Mouse (Mus musculus) embryonic fibroblast, embryonic 13.5 days (primary cell): ENCODE data around the gene Olfr1446.

Source experiments
- CTCF ChIP-seq: IDR thresholded peaks from 2 replicates; pipeline ENCODE4 v1.5.1; 2011; ENCODE audit warnings: mild to moderate bottlenecking, control low read depth, low read length, moderate library complexity, borderline replicate concordance; ENCODE audit not compliant: insufficient read depth
- POLR2A ChIP-seq: IDR thresholded peaks from 2 replicates; pipeline ENCODE4 v1.6.1; 2011; ENCODE audit warnings: low read depth, mild to moderate bottlenecking, control low read depth, low read length, moderate library complexity

DNA sequence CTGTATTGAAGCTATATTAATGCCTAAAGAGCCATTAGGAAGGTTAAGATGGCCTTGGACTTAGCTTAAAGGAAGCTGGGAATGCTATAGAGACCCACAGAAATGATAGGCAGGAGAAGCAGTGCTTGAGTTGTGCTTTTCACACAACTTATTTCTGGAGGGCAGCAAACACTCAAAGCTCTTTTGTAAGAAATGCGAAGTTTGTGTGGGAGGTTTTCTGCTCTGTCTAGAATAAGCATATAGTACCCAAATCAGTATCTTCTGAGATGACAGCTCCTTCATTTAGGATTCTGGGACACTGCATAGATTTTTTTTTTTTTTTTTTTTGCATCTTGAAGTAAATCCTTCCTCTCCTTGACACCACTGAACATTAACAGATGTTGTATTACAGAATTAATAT is 54.8 kb downstream of the Olfr1446 start:
- no peak for TF ChIP-seq CTCF
- no peak for TF ChIP-seq POLR2A
